ENCODE assay signal across 8 mouse cellular contexts in the genomic region with DNA sequence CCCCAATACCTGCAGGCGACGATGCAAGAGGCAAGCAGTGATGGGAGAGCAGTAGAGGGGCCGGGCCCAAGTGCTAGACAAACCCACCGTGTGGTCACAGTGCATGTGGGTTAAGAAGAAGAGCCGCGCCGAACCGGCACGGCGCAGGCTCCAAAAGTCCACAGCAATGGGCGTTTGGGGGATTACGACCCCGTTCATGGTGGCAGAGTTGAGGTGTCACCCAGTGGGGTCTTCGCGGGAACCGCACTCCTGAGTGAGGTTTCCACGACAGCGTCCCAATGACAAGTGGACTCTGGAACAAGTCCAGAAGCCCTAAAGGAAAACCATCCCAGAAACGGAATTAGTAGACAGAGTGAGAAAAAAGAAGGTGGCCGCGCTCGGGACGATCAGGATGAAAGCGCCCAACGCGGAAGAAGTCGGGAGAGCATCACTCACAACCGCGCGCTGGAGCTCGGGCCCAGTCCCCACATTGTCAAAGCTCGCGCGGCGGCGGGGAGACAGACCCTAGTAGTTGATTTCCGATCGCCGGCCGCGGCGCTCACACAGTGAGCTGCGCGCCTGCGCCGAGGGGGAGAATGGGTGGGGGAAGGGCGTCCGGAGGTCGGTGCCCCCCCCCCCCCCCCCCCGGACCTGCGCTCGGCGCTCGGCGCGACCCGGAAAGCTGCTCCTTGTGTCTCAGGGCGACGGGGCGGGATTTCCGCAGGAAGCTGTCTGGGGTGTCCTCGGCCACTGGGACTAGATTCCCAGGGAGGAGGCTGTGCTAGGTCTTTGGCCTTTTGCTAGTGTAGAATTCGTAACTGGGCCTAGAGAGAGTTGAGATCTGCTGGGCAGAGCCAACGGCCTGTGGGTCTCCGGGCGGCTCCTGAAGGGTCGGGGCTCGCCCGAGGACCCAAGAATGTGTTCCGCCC. TPM values are rescaled to one million over a fixed set of nuclear protein-coding genes. Genes with fewer than 3 reads are reported as not detected.
DNase-seq lines count a peak whose midpoint lies in the region; ATAC-seq lines count a peak whose summit lies in the region.

A gene (minus strand): TSS at position 554 of the 908 bp plus-strand sequence.
A gene (plus strand): TSS at position 630 of the 908 bp plus-strand sequence.
A gene (plus strand): TSS at position 683 of the 908 bp plus-strand sequence.

- H3K4me1 ChIP-seq in hindbrain, embryonic 13.5 days (replicated peaks), result peaks cover 18% of the 10 kb centered on the region

- WGBS in hindbrain, embryonic 13.5 days, result under 1% methylated on average over 61 of the region's 70 CpGs

- H3K9me3 ChIP-seq in hindbrain, embryonic 13.5 days, result no peaks in the 10 kb centered on the region

- peak within 1 kb of the TSS; percentile 82 for H3K4me3 ChIP-seq in hindbrain, embryonic 13.5 days

- H3K36me3 ChIP-seq in hindbrain, embryonic 13.5 days, result peaks cover 26% of the 10 kb centered on the region

- peak; percentile 99 for ATAC-seq in hindbrain, embryonic 13.5 days (ENCODE audit: low FRiP score)

- H3K27ac ChIP-seq in hindbrain, embryonic 13.5 days, result peak within 1 kb of the TSS; percentile 94

- H3K27me3 ChIP-seq in hindbrain, embryonic 13.5 days, result no peaks in the 10 kb centered on the region

- H3K9ac ChIP-seq in hindbrain, embryonic 13.5 days, result peak within 1 kb of the TSS; percentile 89

- peak within 1 kb of the TSS; percentile 82 for H3K4me2 ChIP-seq in hindbrain, embryonic 13.5 days

- DNase-seq in NIH3T3 (ENCODE audit: low read depth), result peak; percentile 96
- DNase-seq in cerebellum, postnatal 10 days, result peak; percentile 95 to 97
- peak; percentile 69 to 79 for DNase-seq in frontal cortex, postnatal 14 days (ENCODE audit: low spot score in 2 of 2)
- DNase-seq in layer of hippocampus, postnatal 25 days (ENCODE audit: extremely low spot score in 1 of 2, low spot score in 1 of 2), result peak; percentile 76 to 86
- peak; percentile 91 for DNase-seq in lung, postnatal 25 days (ENCODE audit: low spot score)
- DNase-seq in retina, embryonic 14.5 days (ENCODE audit: low spot score), result peak; percentile 96
- peak; percentile 96 for DNase-seq in thymus, postnatal 4 days

RNA-seq across cellular contexts. Expression of the first gene that starts in this region (rescaled TPM):
- 22.2 and 23.4 TPM in 2 replicates for polyA plus RNA-seq in hindbrain, embryonic 13.5 days (2015; fragmentation: Nextera tagmentation; extraction: Ambion mirVana)
- 1 to 10 TPM; 8.5 to 9.3 TPM for total RNA-seq in layer of hippocampus, postnatal 25 days (2021)

RNA-seq across cellular contexts. Expression of the second gene that starts in this region (rescaled TPM):
- polyA plus RNA-seq in hindbrain, embryonic 13.5 days (2015; fragmentation: Nextera tagmentation; extraction: Ambion mirVana), result 22.9 and 25.1 TPM in 2 replicates
- 10 to 100 TPM; 15.3 to 18.6 TPM for total RNA-seq in layer of hippocampus, postnatal 25 days (2021)

RNA-seq across cellular contexts. Expression of the third gene that starts in this region (rescaled TPM):
- polyA plus RNA-seq in hindbrain, embryonic 13.5 days (2015; fragmentation: Nextera tagmentation; extraction: Ambion mirVana), result 0.53 TPM in 1 of 2 replicates, not detected in the other
- total RNA-seq in layer of hippocampus, postnatal 25 days (2021), result under 1 TPM in 1 of 2 experiments, not detected in 1; 0.31 TPM

Comparison
In these comparisons a context has a peak if more than half of its experiments do, and no peak if none do; other contexts are left out.
1. Peak in every context shown above with its lines: DNase-seq, ATAC-seq, H3K4me3 ChIP-seq and H3K27ac ChIP-seq.